Mouse (Mus musculus) spleen, postnatal 36 days (tissue): Measurements from ENCODE around the gene Tnfsf12.

ENCODE experiments used
- DNase-seq, 2 experiments: peaks; one replicate each; pipeline ENCODE4 v3.0.0; 2022; ENCODE audit warnings: low spot score in 2 of 2, mixed read lengths in 1 of 2

The Tnfsf12 gene

DNA sequence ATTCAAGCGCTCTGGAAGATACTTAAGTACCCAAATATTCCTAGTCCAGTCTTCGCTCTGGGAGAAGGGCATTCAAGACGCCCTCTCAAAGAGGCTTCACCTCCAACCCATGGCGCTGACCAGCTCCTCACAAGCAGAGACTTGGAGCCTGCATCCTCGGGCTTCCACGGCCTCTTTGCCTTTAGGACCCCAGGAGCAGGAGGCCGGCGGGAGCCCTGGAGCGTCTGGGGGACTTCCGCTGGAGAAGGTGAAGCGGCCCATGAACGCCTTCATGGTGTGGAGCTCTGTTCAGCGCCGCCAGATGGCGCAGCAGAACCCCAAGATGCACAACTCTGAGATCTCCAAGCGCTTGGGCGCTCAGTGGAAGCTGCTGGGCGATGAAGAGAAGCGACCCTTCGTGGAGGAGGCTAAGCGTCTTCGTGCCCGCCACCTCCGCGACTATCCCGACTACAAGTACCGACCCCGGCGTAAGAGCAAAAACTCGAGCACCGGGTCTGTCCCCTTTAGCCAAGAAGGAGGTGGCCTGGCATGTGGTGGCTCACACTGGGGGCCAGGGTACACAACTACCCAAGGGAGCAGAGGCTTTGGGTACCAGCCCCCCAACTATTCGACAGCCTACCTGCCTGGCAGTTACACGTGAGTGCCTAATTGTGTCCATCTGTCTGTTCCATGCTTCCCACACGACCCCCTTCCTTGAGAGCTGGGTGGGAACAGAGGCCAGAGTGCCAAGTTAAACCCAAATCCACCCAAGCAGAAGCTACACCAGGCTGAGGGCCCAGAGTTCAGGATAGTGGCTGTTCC lies 40.2 kb downstream of the Tnfsf12 start, which contains the start of gene Sox15:
Gene Sox15, plus strand, starts transcription at position 51 of the 801 bp plus-strand sequence.
- no peak for DNase-seq

GRCm38 (mm10) chr11:69654760-69655159 lies 40.9 kb downstream of the Tnfsf12 start:
- DNase-seq, result no peak

- DNase-seq, result no peak
Measured at GRCm38 (mm10) chr11:69653399-69653798, 42.2 kb downstream of the Tnfsf12 start.

GRCm38 (mm10) chr11:69645860-69646259 lies 49.8 kb downstream of the Tnfsf12 start:
- no peak for DNase-seq
